Mouse (Mus musculus): ENCODE results near the gene Gnat3. TPM values are rescaled to one million over a fixed set of nuclear protein-coding genes. Genes with fewer than 3 reads are reported as not detected.
"Not testable (repeated sequence)": the region's sequence is repeated elsewhere in the genome, so short reads cannot be mapped to it uniquely, and the experiment has no call there.

The Gnat3 gene
- total and polyA plus RNA-seq, 3 experiments = not detected

GRCm38 (mm10) chr5:17924085-17924518, 38.2 kb upstream of the Gnat3 start:
- TF ChIP-seq GABPA (IDR thresholded peaks at IDR 0.05; ENCODE audit: low read depth, low read length) (no peak), MYC (IDR thresholded peaks at IDR 0.05; ENCODE audit: low read depth, low read length) (no peak), CHD1 (IDR thresholded peaks at IDR 0.05; ENCODE audit: low read depth, low read length) (no peak), RCOR1 (IDR thresholded peaks at IDR 0.05; ENCODE audit: low read depth, low read length) (no peak), SMC3 (IDR thresholded peaks at IDR 0.05; ENCODE audit: low read depth, low read length) (no peak), EP300 (IDR thresholded peaks at IDR 0.05; ENCODE audit: low read depth in 1 of 2, low read length in 2 of 2) (no peak)
- Histone ChIP-seq H3K4me1 (ENCODE audit: control insufficient read depth in 1 of 2, insufficient read depth in 2 of 2, low read length in 2 of 2) (no peaks in the 10 kb centered on the region), H3K9ac (ENCODE audit: control insufficient read depth, low read depth, low read length, poor library complexity, severe bottlenecking) (no peak overlapping the region), H3K79me2 (ENCODE audit: control insufficient read depth, insufficient read depth, low read length, poor library complexity) (no peaks in the 10 kb centered on the region), H3K27ac (ENCODE audit: control insufficient read depth, low read depth, low read length) (no peak overlapping the region), H3K9me3 (replicated peaks; ENCODE audit: insufficient read depth, low read length) (no peaks in the 10 kb centered on the region), H3K36me3 (ENCODE audit: control insufficient read depth in 1 of 2, insufficient read depth in 2 of 2, low read length in 2 of 2) (no peaks in the 10 kb centered on the region), H3K4me3 (ENCODE audit: control insufficient read depth in 1 of 2, insufficient read depth in 1 of 2, low read depth in 2 of 2, low read length in 2 of 2) (no peak overlapping the region), H3K27me3 (ENCODE audit: control insufficient read depth in 1 of 2, insufficient read depth in 2 of 2, low read length in 2 of 2) (no peaks in the 10 kb centered on the region)
- DNase-seq (ENCODE audit: low read depth, low spot score) = no peak

GRCm38 (mm10) chr5:17928471-17928870, 33.9 kb upstream of the Gnat3 start:
- Histone ChIP-seq H3K27me3 (ENCODE audit: control insufficient read depth in 1 of 2, insufficient read depth in 2 of 2, low read length in 2 of 2) (no peaks in the 10 kb centered on the region), H3K4me1 (ENCODE audit: control insufficient read depth in 1 of 2, insufficient read depth in 2 of 2, low read length in 2 of 2) (no peaks in the 10 kb centered on the region), H3K27ac (ENCODE audit: control insufficient read depth, low read depth, low read length) (no peak overlapping the region), H3K9me3 (replicated peaks; ENCODE audit: insufficient read depth, low read length) (no peaks in the 10 kb centered on the region), H3K36me3 (ENCODE audit: control insufficient read depth in 1 of 2, insufficient read depth in 2 of 2, low read length in 2 of 2) (no peaks in the 10 kb centered on the region), H3K9ac (ENCODE audit: control insufficient read depth, low read depth, low read length, poor library complexity, severe bottlenecking) (no peak overlapping the region), H3K4me3 (ENCODE audit: control insufficient read depth in 1 of 2, insufficient read depth in 1 of 2, low read depth in 2 of 2, low read length in 2 of 2) (no peak overlapping the region), H3K79me2 (ENCODE audit: control insufficient read depth, insufficient read depth, low read length, poor library complexity) (no peaks in the 10 kb centered on the region)
- no peak for TF ChIP-seq MYB (IDR thresholded peaks at IDR 0.05; ENCODE audit: low read depth, low read length)
- no peak for TF ChIP-seq ZC3H11A (IDR thresholded peaks at IDR 0.05; ENCODE audit: low read depth, low read length)
- no peak for TF ChIP-seq MYC (IDR thresholded peaks at IDR 0.05; ENCODE audit: low read depth, low read length)
- TF ChIP-seq TBP (IDR thresholded peaks at IDR 0.05; ENCODE audit: low read depth, low read length) = no peak
- no peak for TF ChIP-seq USF2 (IDR thresholded peaks at IDR 0.05; ENCODE audit: borderline replicate concordance in 1 of 2, insufficient read depth in 1 of 2, low read depth in 1 of 2, low read length in 2 of 2)
- no peak for TF ChIP-seq TAL1 (IDR thresholded peaks at IDR 0.05; ENCODE audit: low read length)
- no peak for TF ChIP-seq MAX (IDR thresholded peaks at IDR 0.05; ENCODE audit: low read length)
- DNase-seq (ENCODE audit: low read depth, low spot score) = no peak

GRCm38 (mm10) chr5:17929006-17929567, 33.3 kb upstream of the Gnat3 start:
- Histone ChIP-seq H3K4me3 (ENCODE audit: control insufficient read depth in 1 of 2, insufficient read depth in 1 of 2, low read depth in 2 of 2, low read length in 2 of 2) (no peak overlapping the region), H3K27me3 (ENCODE audit: control insufficient read depth in 1 of 2, insufficient read depth in 2 of 2, low read length in 2 of 2) (no peaks in the 10 kb centered on the region), H3K4me1 (ENCODE audit: control insufficient read depth in 1 of 2, insufficient read depth in 2 of 2, low read length in 2 of 2) (no peaks in the 10 kb centered on the region), H3K9me3 (replicated peaks; ENCODE audit: insufficient read depth, low read length) (no peaks in the 10 kb centered on the region), H3K9ac (ENCODE audit: control insufficient read depth, low read depth, low read length, poor library complexity, severe bottlenecking) (no peak overlapping the region), H3K79me2 (ENCODE audit: control insufficient read depth, insufficient read depth, low read length, poor library complexity) (no peaks in the 10 kb centered on the region), H3K36me3 (ENCODE audit: control insufficient read depth in 1 of 2, insufficient read depth in 2 of 2, low read length in 2 of 2) (no peaks in the 10 kb centered on the region), H3K27ac (ENCODE audit: control insufficient read depth, low read depth, low read length) (no peak overlapping the region)
- TF ChIP-seq CHD2 (IDR thresholded peaks at IDR 0.05; ENCODE audit: low read length) (no peak), MAX (IDR thresholded peaks at IDR 0.05; ENCODE audit: low read length) (no peak), TBP (IDR thresholded peaks at IDR 0.05; ENCODE audit: low read depth, low read length) (no peak), ZMIZ1 (IDR thresholded peaks at IDR 0.05; ENCODE audit: low read depth, low read length) (no peak), USF2 (IDR thresholded peaks at IDR 0.05; ENCODE audit: borderline replicate concordance in 1 of 2, insufficient read depth in 1 of 2, low read depth in 1 of 2, low read length in 2 of 2) (no peak), EP300 (IDR thresholded peaks at IDR 0.05; ENCODE audit: low read depth in 1 of 2, low read length in 2 of 2) (no peak), GABPA (IDR thresholded peaks at IDR 0.05; ENCODE audit: low read depth, low read length) (no peak), SIN3A (IDR thresholded peaks at IDR 0.05; ENCODE audit: low read length) (no peak), TAL1 (IDR thresholded peaks at IDR 0.05; ENCODE audit: low read length) (no peak), MAZ (IDR thresholded peaks at IDR 0.05; ENCODE audit: low read depth, low read length) (no peak), NELFE (IDR thresholded peaks at IDR 0.05; ENCODE audit: low read depth, low read length) (no peak), GATA1 (IDR thresholded peaks at IDR 0.05; ENCODE audit: low read depth, low read length) (no peak)
- DNase-seq (ENCODE audit: low read depth, low spot score) = peak; percentile 5

- not testable (repeated sequence) for H3K79me2 ChIP-seq (ENCODE audit: control insufficient read depth, insufficient read depth, low read length, poor library complexity); H3K27me3 ChIP-seq (ENCODE audit: control insufficient read depth in 1 of 2, insufficient read depth in 2 of 2, low read length in 2 of 2); DNase-seq (ENCODE audit: low read depth, low spot score); H3K9me3 ChIP-seq (replicated peaks; ENCODE audit: insufficient read depth, low read length); H3K36me3 ChIP-seq (ENCODE audit: control insufficient read depth in 1 of 2, insufficient read depth in 2 of 2, low read length in 2 of 2); H3K9ac ChIP-seq (ENCODE audit: control insufficient read depth, low read depth, low read length, poor library complexity, severe bottlenecking); H3K27ac ChIP-seq (ENCODE audit: control insufficient read depth, low read depth, low read length); H3K4me3 ChIP-seq (ENCODE audit: control insufficient read depth in 1 of 2, insufficient read depth in 1 of 2, low read depth in 2 of 2, low read length in 2 of 2); H3K4me1 ChIP-seq (ENCODE audit: control insufficient read depth in 1 of 2, insufficient read depth in 2 of 2, low read length in 2 of 2)
Measured at GRCm38 (mm10) chr5:17931588-17931987, 30.8 kb upstream of the Gnat3 start.
